Mouse (Mus musculus) megakaryocyte, adult 5-6 weeks (primary cell): ENCODE results near the gene Gm16405. TPM values are rescaled to one million over a fixed set of nuclear protein-coding genes. Genes with fewer than 3 reads are reported as not detected.
"Not testable (repeated sequence)": the region's sequence is repeated elsewhere in the genome, so short reads cannot be mapped to it uniquely, and the experiment has no call there.

Source experiments
- ATAC-seq: 2 replicates; pipeline ENCODE4 v1.8.0; 2016; ENCODE audit warnings: mild to moderate bottlenecking, inconsistent platforms; ENCODE audit not compliant: poor library complexity, severe bottlenecking
- total RNA-seq, 2 experiments: library from RNA; stranded (forward) in 1 of 2; stranded (reverse) in 1 of 2; fragments of 153-499, 151-499 nt in 1 of 2; fragments of 221-1000, 200-1000 nt in 1 of 2; gene quantifications; 2 replicates each; pipeline versions ENCODE4 v1.2.3 to v1.2.4; 2015 to 2017

Gm16405 gene
- total RNA-seq (2015) = not detected in 2 replicates
- total RNA-seq (2017) = not detected in 2 replicates

GRCm38 (mm10) chrX:54530908-54531307 is at the start of gene Gm16405:
Gene Gm16405 (plus strand): TSS chrX:54531208.
- ATAC-seq = not testable (repeated sequence)

Other genes starting within 250 kb of the Gm16405 start
- not detected in 2 replicates for gene Gm16430, start 91.0 kb downstream of the Gm16405 start, total RNA-seq (2015)
- gene Gm16430, start 91.0 kb downstream of the Gm16405 start, total RNA-seq (2017) = not detected in 2 replicates